Mouse (Mus musculus) heart, adult 9 months (tissue): ENCODE data around the gene Fezf1.

Source experiments
- DNase-seq, 2 experiments: peaks; one replicate each; pipeline ENCODE4 v3.0.0; 2022; ENCODE audit warnings: low spot score in 2 of 2

Gene Fezf1

GRCm38 (mm10) chr6:23248313-23249052, at the start of gene Fezf1:
Gene Fezf1 (minus strand): TSS chr6:23248362.
- DNase-seq, result no peak

- DNase-seq, result no peak
These were observed 46.5 kb upstream of the Fezf1 start for GRCm38 (mm10) chr6:23294685-23295084.

- DNase-seq, result no peak
These were observed 40.6 kb upstream of the Fezf1 start for GRCm38 (mm10) chr6:23288752-23289151.

- DNase-seq, result no peak
These were observed 33.3 kb upstream of the Fezf1 start for GRCm38 (mm10) chr6:23281514-23281820.

GRCm38 (mm10) chr6:23280811-23281513, 32.8 kb upstream of the Fezf1 start:
- DNase-seq, result no peak

GRCm38 (mm10) chr6:23273483-23273882, 25.3 kb upstream of the Fezf1 start:
- no peak for DNase-seq

GRCm38 (mm10) chr6:23272979-23273378, 24.8 kb upstream of the Fezf1 start:
- no peak for DNase-seq

- DNase-seq, result no peak
These were observed 24.4 kb upstream of the Fezf1 start for GRCm38 (mm10) chr6:23272542-23272941.

GRCm38 (mm10) chr6:23260738-23261050, 12.5 kb upstream of the Fezf1 start:
- no peak for DNase-seq

- DNase-seq, result no peak
These were observed 12.0 kb upstream of the Fezf1 start for GRCm38 (mm10) chr6:23260016-23260737.

- no peak for DNase-seq
These were observed 9.8 kb upstream of the Fezf1 start for GRCm38 (mm10) chr6:23257981-23258380.

- no peak for DNase-seq
These were observed 7.0 kb upstream of the Fezf1 start for GRCm38 (mm10) chr6:23255161-23255560.

- DNase-seq, result no peak
These were observed 6.5 kb upstream of the Fezf1 start for GRCm38 (mm10) chr6:23254644-23255043.

GRCm38 (mm10) chr6:23253353-23254311, 5.5 kb upstream of the Fezf1 start:
- DNase-seq, result no peak

- no peak for DNase-seq
These were observed 4.3 kb upstream of the Fezf1 start for GRCm38 (mm10) chr6:23252196-23253135.

GRCm38 (mm10) chr6:23251431-23251830, 3.3 kb upstream of the Fezf1 start:
- DNase-seq, result no peak

- no peak for DNase-seq
These were observed 2.3 kb upstream of the Fezf1 start for GRCm38 (mm10) chr6:23250288-23250955.

- DNase-seq, result no peak
These were observed 1.6 kb upstream of the Fezf1 start for GRCm38 (mm10) chr6:23249616-23250287.

- no peak for DNase-seq
These were observed 865 bp upstream of the Fezf1 start for GRCm38 (mm10) chr6:23249053-23249401.
